Mouse (Mus musculus) splenic B cell, adult 2 months (primary cell): ENCODE measurements around the gene Nop9.

Experiments used
- DNase-seq: peaks from one replicate; pipeline ENCODE4 v3.0.0-alpha.2; 2011; ENCODE audit warnings: low read depth, low spot score
- H3K27me3 ChIP-seq: 2 replicates; pipeline ENCODE4 v1.6.1; 2012; ENCODE audit warnings: mild to moderate bottlenecking, low read length, moderate library complexity, mixed read lengths; ENCODE audit not compliant: control insufficient read depth, poor library complexity, insufficient read depth, severe bottlenecking
- H3K36me3 ChIP-seq: 2 replicates; pipeline ENCODE4 v1.6.1; 2012; ENCODE audit warnings: mild to moderate bottlenecking, low read length, moderate library complexity, mixed read lengths; ENCODE audit not compliant: control insufficient read depth, poor library complexity, insufficient read depth, severe bottlenecking

Gene Nop9

GRCm38 (mm10) chr14:55795380-55796163 lies 50.1 kb downstream of the Nop9 start:
- DNase-seq, result no peak
- H3K27me3 ChIP-seq, result no peaks in the 10 kb centered on the region
- no peaks in the 10 kb centered on the region for H3K36me3 ChIP-seq
